Mouse (Mus musculus): ENCODE data around the gene Garnl3.

Garnl3 gene

GRCm38 (mm10) chr2:33131500-33132092 is at the start of gene Garnl3:
TSS of gene Garnl3 (minus strand) at chr2:33131654.
- peak; percentile 73 for DNase-seq (ENCODE audit: low read depth, low spot score)

GRCm38 (mm10) chr2:33179930-33180630 is 48.6 kb upstream of the Garnl3 start:
- DNase-seq (ENCODE audit: low read depth, low spot score): peak; percentile 61

GRCm38 (mm10) chr2:33179171-33179929 is 47.9 kb upstream of the Garnl3 start:
- DNase-seq (ENCODE audit: low read depth, low spot score): no peak

GRCm38 (mm10) chr2:33178243-33178932 is 46.9 kb upstream of the Garnl3 start:
- DNase-seq (ENCODE audit: low read depth, low spot score): peak; percentile 85

GRCm38 (mm10) chr2:33177443-33178242 is 46.2 kb upstream of the Garnl3 start:
- DNase-seq (ENCODE audit: low read depth, low spot score): peak; percentile 79

GRCm38 (mm10) chr2:33176921-33177320 is 45.5 kb upstream of the Garnl3 start:
- DNase-seq (ENCODE audit: low read depth, low spot score): no peak

- DNase-seq (ENCODE audit: low read depth, low spot score): peak; percentile 75
These were observed 45.1 kb upstream of the Garnl3 start for GRCm38 (mm10) chr2:33176516-33176915.

- DNase-seq (ENCODE audit: low read depth, low spot score): no peak
These were observed 42.2 kb upstream of the Garnl3 start for GRCm38 (mm10) chr2:33173686-33174085.

GRCm38 (mm10) chr2:33173126-33173525 is 41.7 kb upstream of the Garnl3 start:
- DNase-seq (ENCODE audit: low read depth, low spot score): peak; percentile 40

- peak; percentile 56 for DNase-seq (ENCODE audit: low read depth, low spot score)
These were observed 39.5 kb upstream of the Garnl3 start for GRCm38 (mm10) chr2:33170777-33171565.

GRCm38 (mm10) chr2:33169445-33169844 is 38.0 kb upstream of the Garnl3 start:
- no peak for DNase-seq (ENCODE audit: low read depth, low spot score)

GRCm38 (mm10) chr2:33167060-33167459 is 35.6 kb upstream of the Garnl3 start:
- DNase-seq (ENCODE audit: low read depth, low spot score): no peak

GRCm38 (mm10) chr2:33165710-33166374 is 34.4 kb upstream of the Garnl3 start:
- peak; percentile 60 for DNase-seq (ENCODE audit: low read depth, low spot score)

GRCm38 (mm10) chr2:33165229-33165628 is 33.8 kb upstream of the Garnl3 start:
- DNase-seq (ENCODE audit: low read depth, low spot score): no peak

GRCm38 (mm10) chr2:33164646-33165045 is 33.2 kb upstream of the Garnl3 start:
- peak; percentile 87 for DNase-seq (ENCODE audit: low read depth, low spot score)

GRCm38 (mm10) chr2:33162126-33162525 is 30.7 kb upstream of the Garnl3 start:
- DNase-seq (ENCODE audit: low read depth, low spot score): no peak

- no peak for DNase-seq (ENCODE audit: low read depth, low spot score)
These were observed 29.0 kb upstream of the Garnl3 start for GRCm38 (mm10) chr2:33160326-33160973.

GRCm38 (mm10) chr2:33159593-33159992 is 28.1 kb upstream of the Garnl3 start:
- no peak for DNase-seq (ENCODE audit: low read depth, low spot score)

GRCm38 (mm10) chr2:33158895-33159294 is 27.4 kb upstream of the Garnl3 start:
- DNase-seq (ENCODE audit: low read depth, low spot score): no peak
